Mouse (Mus musculus) thymus, adult 18-20 months (tissue): Measurements from ENCODE around the gene Primpol.
A peak's percentile ranks its signal among the peaks of the same experiment; 100 is the strongest.

Source experiments
- DNase-seq, 2 experiments: peaks; one replicate each; pipeline ENCODE4 v3.0.0; 2022; ENCODE audit warnings: mixed read lengths in 2 of 2

Gene Primpol

DNA sequence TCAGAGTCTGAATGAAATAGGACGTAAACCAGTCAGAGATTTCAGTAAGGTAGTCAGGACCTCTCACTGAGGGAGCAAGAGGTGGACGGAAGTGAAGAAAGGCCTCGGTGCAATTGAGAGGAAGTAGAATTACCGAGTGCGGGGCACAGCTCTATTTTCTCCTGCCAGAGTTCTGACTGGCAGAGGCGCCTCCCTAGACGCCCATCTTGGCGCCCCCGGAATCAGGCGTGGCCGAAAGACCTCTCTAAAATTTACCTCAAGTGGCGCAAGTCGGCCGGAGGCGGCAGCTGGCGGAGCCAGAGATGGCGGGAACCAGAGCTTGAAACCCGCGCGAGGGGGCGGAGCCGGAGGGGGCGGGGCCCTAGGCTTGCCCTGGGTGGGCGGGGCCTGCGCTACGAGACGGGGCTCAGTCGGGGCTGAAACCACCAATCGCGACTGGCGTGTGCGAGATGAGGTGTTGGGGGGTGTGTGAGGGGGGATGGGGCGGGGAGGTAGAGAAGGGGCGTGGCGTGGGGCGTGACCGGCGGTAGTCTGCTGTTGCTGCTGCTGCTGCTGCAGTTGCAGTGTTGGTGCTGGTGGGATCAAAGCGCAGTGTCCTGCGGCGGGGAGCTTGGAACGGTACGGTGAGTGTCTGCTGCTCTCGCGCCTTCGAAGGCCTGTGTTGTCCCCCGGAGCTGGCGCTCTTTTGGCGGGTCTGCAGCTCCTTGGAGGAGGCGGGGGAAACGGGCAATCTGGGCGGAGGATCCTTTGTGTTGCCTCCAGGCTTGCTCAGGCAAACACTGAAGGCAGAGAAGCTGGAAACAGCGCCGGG is at the start of gene Primpol, which contains the start of gene Casp3:
Gene Primpol (minus strand): TSS at position 334 of the 811 bp plus-strand sequence.
Gene Casp3 (plus strand): TSS at position 413 of the 811 bp plus-strand sequence.
- peak; percentile 93 for DNase-seq

DNA sequence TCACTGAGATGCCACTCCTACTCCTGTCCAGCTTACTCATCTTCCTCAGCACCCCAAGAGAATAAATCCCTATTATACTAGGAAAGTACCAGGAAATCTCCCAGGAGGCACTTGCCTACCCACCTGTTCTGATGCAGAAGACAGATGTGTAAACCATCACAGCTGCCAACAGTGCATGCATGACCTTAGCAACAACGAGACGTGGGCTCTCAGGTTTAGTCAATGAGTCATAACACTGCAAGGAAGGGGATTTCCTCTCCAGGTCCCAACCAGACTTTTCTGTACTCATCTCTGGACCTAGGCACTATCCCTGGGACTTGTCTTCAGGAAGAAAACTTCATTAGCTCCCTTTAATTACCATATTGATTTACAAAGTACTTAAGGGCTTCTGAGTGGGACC is 38.9 kb upstream of the Primpol start:
- no peak for DNase-seq

DNA sequence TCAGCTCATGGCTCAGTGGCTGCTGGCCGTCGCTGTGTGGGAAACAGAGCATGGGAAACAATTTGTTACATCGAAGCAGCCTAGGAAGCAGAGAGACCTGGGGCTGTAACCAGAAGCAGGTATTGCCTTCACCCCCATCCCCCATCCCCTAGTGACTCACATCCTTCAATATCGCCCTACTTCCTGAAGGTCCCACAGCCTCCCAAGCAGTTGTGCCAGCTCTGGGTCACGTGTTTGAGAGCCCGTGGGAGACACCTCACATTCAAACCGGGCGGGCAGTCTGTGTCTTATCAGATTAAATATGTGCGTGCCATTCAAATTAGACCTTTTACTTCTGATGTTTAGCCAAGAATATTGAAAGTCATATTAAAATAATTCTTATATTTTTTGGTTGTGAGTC is 34.9 kb upstream of the Primpol start:
- no peak for DNase-seq

DNA sequence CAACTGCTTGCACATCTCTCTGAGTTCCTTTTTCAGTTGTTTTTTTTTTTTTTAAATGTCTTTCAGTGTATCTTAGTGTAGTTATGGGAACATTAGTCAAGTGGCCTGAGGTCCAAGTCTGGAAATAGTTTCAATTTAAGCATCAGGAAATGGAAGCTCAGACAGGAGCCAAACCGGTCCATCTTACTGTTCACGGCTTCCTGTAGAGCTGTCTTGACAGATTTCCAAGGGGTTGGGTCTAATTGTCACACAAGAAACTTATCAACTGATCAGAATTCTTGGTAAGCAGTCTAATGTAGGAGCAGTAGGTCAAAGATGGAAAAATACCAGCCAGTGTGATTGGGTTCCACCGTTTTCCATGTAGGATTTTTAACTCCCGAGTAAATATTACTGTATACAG is 31.4 kb upstream of the Primpol start:
- DNase-seq, result no peak

DNA sequence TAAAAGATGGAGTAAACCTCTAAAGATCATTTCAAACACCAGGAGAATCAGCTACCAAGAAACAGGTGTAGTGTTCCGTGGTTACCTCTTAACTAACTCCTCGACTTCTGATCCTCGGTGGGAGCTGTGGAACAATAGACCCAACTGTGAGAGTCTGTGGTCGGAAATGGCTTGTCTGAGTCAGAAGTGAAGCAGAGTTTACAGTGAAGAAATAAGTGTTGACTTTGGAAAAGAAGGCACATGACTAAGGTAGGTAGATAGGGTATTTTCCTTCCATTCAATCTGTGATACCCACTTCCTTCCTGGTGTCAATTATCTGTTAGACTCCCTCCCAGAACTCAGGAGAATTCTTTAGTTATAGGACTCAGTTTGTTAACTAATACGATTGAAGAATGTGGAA is 24.3 kb upstream of the Primpol start:
- DNase-seq, result no peak

DNA sequence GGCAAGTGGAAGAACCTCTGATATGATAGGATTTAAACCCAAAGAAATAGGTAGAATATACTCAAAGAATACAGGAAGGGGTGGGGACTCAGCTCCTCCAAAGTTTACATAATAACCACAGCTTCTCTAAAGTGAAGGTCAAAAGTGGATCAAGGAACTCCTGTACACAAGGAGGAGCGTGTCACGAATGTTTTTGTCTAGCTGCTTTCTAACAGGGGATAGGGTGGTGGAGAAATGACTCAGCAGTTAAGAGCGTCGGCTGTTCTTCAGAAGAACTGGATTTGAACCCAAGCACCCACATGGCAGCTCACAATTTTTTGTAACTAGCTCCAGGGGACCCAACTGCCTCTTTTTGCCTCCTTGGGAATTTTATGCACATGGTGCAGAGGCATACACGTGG is 22.8 kb upstream of the Primpol start:
- no peak for DNase-seq

DNA sequence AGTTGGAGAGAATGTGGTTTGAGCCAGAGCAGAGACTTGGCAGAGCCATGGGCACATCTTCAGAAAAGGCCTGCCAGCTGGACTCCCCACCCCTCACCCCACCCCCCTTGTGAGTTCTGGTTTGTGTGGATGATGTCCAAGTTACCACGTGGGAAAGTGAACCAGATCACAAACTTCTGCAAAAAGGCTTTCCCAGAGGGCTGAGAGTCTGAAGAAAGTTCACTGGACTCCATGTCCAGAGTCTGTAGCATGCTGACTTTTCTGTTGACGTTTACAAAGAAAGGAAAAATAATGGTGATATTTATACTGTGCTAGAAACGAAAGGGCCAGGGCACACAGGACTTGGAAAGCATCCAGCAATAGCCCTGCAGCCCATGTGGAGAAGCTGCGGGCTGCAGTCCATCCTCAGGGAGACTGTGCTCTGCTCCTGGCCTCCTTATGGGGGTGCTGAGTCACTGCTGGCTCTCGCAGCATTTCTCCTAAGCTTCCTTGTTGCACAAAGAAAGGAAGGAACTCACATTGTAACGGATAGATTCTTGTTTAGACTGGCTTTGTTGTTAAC is 22.1 kb upstream of the Primpol start:
- no peak for DNase-seq

DNA sequence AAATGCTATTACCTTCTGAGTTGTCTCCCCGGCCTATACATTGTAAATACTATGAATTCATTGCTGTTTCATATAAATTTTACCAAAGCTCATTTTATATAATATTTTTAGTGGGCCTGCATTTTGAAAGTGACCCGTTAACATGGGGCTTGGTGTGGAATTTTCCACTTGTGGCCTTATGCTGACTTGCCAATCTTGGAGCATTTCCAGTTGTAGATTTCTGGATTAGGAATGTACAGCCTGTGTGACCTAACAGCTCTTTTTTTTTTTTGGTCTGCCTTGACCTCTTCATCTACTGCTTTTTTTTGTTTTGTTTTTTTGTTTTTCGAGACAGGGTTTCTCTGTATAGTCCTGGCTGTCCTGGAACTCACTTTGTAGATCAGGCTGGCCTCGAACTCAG is 13.9 kb upstream of the Primpol start:
- no peak for DNase-seq

DNA sequence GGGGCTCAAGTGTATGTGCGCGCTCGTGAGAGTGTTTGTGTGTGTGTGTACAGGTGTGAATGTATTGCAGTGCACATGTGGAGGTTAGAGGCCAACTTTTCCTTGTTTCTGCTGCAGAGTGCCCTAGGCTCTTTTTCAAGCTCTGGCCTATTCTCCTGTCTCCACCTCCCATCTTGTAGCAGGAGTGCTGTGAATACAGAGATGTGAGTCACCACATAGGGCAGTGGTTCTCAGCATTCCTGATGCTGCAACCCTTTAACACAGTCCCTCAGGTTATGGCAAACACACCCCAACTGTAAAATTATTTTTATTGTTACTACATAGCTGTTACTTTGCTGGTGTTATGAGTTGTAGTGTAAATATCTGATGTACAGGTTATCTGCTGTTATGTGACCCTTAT is 13.4 kb upstream of the Primpol start:
- DNase-seq, result no peak

DNA sequence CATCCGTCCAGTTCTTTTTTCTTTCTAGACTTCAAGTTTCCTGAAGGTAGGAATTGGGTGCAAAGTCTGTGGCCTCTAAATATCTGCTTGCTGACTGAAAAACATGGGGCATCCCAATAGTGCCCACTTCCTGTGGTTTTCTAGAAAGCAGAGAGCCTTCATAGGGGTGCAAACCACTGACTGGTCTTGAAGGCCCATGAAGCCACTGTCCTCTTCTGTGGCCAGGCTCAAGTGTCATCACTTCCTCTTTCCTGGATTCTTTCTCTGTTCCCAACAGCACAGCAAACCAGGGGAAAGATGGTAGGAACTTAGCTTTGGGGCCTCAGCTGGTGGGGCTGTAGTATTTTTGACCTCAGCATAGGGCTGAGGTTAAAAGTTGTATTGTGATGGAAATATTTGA is 11.6 kb upstream of the Primpol start:
- DNase-seq, result no peak

DNA sequence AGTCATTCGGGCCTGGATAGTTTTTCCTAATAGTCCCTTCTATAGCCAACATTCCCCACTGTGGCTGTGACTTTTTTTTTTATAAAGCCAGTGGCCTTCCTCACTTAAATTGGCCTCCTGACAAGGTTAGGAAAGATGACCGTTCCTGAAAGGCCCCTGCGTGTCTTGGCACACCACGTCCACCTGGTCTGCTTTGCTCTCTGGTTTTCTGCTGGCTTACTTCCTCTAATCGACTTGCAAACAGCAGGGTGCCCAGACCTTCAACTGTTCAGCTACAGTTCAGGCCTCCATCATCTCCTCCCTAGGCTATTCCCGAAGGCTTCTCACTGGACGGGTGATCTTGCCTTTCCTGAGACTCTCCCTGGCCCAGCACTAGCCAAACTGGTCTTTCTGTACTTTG is 10.9 kb upstream of the Primpol start:
- DNase-seq, result no peak

DNA sequence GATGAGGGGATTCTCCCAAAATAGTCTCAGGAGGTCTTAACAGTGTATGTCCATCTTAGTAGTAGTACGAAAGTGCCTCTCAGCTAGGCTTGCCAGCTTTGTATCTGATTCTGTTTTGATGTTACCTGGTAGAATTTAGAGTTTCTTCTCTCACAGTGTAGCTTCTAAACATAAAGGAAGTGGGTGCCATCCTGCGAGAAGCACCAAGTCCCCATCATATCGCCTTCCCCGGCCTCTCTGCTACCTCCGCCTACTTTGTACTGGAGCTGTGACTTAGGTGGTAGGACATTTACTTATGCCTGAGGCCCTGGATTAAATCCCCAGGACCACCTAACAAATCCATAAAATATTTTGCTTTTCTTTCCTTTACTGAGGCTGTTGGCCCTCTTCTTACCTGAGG is 9.6 kb upstream of the Primpol start:
- no peak for DNase-seq

DNA sequence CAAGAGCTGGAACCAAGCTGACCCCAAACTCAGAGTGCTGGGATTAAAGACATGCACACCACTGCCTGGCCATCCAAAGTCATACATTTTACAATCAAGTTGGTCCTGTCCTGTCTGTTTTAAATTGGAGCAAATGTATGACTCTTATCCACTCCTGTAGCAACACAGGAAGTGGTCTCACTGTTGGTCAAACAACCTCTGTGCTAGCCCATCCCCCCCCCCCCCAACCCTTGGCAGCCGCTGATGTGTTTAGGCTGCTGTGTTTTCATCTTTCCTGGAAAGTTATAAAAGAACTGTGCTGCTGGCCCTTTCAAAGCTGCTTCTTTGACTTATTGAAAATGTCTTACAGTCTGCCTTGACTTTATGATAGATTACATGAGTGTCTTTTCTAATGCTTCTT is 8.2 kb upstream of the Primpol start:
- no peak for DNase-seq

DNA sequence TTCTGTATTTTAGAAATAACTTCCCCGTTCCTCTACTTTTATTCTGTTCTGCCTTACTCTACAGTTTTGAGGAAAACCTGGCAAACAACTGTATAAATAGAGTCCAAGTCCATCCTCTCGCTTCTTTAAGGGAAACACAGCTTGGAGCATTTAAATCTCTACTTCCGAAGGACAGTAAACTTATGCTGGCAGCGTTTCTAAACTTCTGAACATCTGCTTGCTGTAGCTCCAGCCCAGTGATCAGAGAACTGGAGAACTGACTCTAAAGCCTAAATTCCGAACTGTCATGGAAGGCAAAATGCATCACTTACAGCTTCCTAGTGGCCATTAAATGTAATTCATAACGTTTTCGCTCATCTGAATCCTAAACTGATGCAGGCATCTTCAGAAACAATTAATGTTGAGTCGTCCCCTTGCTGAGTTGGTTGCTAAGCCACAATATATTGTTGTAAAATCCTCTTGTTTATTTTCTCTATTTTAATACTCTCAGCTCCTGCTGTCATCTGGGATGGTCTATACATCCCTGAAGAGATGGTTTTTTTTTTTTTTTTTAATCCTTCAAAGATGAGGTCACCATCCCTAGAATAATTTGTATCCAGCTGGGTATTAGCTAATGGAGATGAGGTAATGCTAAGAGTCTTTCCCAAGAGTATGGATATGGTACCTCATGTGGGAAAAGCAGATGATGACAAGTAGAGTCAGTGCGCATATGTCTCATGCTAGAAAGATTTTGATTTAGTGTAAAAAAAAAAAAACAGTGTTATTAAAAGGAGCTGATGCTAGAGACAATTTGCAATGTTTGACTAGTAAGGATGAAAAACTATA is 5.6 kb upstream of the Primpol start:
- no peak for DNase-seq

DNA sequence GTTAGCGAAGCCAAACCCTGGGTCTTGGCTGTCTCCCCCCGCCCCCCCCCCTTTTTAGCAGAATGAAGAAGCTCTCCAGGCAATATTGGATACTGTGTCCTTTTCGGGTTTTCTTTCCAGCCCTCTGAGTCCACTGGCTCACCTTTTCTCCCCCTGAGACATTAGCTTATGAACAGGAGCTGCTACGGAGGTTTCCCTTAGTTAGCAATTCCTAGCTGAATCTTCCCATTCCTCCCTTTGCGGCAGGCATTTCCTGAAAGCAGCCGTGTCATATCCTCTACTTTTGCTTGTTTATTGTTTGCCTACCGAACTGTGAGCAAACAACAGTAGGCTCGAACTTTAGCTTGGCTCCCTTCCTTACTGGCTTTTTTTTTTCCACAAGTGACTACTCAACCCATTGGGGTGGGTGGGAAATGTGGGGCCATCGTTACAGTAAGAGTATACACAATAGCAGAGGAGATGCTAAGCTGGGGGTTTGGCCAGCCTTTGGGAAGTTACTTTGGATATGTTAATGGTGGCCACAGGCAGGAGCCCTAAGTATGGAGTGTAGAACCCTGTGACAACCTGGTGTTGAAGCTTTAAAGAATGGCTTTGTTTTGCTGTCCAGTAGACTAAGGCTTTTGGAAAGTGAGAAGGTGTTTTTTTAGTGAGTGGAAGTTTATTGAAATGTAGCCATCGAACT is 1.8 kb upstream of the Primpol start:
- no peak for DNase-seq

DNA sequence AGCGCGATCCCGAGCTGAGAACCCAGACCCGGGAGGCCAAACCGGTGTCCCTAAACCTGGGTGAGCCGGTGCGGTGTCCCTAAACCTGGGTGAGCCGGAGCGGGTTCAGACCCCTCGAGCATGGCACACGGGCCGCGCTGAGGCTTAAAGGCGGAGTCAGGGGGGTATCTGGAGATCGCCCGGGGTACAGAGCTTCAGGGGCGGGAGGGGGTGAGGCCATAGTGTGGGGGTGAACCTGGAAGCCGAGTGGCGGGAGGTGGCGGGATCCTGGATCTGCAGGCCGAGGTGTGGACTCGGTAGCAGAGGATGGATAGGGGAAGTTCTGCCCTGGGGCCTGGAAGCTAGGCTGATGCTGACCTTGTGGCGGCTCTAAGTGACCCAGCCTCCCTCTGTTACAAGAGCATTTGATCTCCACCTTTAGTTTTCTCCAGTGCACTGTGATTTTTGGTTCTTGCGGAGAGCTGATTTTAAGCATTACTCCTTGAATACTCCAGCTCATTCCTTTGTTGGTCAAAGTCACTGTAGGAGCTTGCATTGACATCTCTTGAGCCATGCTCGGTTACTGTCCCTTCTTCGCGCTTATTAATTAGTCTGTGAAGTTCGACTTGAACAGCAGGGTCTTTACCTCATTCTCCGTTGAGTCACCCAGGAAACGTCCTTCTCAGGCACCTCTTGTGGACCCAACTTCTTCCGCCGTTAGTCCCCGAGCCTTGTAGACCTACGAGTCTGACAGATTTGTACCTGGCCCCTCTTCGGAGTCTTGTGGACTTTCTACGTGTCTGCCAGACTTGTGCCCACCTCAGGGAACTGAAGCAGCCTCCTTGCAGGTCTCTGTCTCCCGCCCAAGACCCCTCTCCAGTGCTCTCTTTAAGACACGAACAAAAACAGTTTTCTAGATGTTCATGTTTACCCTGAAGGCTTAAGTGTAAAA is 943 bp upstream of the Primpol start:
- DNase-seq, result peak in 1 of 2 experiments; percentile 9

DNA sequence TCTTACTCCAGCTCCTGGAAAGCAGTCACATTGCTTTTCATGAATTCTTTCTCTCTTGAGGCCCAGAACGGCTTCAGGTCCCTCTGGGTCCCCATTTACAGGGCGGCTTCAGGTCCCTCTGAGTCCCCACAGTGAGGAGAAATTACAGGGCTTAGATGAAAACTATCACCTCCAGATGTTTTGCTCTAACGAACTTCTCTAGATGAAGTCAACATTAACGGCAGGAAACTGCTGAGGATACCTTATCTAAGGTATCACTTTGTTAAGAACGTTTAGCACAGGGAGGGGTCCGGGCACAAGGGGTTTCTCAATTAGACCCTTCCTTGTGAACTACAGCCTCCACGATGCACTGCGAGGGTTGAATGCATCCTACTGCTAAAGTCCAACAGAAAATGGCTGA is 1.1 kb downstream of the Primpol start:
- DNase-seq, result no peak

DNA sequence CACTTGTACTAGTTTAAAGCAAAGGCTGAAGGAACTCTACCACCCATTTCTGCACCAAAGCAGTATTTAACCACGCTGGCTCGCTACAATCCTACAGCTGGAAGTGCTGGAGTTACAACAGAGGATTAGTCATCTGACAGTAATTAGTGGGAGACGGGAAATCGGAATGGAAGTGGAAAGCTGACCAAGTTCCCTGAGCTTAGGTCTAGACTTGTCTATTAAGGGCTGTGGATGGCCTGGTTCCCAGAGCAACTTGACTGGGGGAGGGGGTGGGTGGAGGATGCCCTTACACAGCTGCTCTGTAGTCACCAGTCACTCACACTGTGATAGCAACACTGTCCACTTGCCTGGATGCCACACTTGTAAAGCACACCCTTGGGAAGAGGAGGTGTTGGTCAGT is 3.6 kb downstream of the Primpol start:
- no peak for DNase-seq

DNA sequence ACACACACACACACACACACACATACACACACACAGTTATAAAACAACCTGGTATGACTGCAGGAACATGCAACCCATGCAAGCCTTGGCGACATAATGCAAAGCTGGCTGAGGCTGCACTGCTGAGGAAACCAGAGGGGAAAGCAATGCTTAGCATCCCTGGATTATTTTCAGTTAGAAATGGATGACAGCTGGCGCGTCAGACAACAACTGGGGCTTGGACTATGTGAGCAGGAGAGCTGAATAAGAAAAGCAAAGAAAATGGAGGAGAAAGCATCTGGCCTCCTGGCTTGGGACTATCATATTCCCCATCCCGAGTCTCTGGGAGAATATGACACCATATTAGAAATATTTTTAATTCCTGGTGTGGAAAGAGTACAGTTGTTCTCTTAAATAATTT is 4.1 kb downstream of the Primpol start:
- no peak for DNase-seq

DNA sequence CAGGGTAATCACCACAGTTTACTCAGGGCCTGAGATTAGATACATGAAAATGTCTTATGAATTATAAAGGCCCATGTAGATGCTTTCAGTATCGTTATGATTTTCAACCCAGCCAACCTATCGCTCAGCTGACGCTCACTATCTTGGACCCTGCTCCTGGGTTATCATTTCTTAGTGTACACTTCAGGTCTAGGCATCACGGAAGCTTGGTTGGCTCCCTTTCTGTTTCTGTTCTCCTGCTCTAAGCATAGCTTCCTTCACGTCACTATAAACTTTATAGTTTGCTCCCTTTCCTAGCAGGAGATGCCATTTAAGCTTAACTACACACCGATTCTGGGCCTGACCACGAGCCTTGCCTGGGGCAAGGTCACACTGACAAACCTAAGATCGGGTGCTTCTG is 5.5 kb downstream of the Primpol start:
- no peak for DNase-seq

DNA sequence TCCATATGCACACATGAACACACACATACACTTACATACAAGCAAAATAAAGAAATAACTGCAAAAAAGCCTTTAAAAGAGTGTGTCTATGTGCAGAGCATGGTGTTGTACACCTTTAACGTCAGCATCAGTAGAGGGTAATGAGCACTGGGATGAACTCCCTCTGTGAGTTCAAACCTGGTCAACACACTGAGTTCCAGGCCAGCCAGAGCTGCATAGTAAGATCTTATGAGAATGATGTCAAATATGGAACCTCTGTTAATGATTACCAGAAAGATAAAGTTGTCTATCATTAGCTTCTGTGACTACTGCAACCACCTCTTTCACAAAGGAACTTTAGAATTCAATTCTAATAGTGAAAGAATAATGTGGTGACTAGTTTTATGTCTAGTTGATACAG is 10.1 kb downstream of the Primpol start:
- DNase-seq, result no peak

DNA sequence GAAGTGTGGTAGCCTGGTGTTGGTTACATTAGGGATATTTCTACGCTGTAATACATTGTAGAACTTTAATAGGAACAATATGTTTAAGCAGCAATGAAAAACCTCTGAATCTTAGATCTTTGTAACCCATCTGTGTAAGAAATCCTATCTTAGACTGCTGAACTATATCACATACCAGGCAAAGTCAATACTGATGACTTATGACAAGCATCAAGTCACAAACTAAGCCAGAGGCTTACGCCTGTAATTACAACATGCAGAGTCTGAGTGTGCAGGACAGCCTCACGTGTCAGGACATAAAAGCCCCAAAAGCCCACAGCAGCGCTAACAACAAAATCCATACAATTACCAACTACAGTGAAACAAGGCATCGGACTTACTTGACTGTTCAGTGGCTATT is 13.4 kb downstream of the Primpol start:
- no peak for DNase-seq
